Mouse (Mus musculus): ENCODE data around the gene Slc5a12.

DNA sequence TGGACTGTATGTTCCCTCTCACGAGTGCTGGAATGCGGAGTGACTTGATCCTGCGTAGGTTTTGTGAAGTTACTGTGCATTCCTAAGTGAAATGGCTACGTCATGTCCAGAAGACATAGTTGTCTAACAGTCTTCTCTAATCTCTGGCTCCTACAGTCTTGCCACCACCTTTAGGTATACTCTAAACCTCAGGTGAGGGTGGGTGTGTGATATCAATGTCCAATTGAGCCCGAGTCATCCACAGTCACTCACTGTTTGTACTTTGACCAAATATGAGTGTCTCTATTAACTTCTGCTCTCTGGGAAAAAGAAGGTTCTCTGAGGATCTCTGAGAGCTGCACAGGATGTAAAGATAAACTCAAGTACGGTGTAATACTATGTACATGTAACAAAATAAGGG lies 10.4 kb upstream of the Slc5a12 start:
- TF ChIP-seq CTCF (IDR thresholded peaks at IDR 0.05; ENCODE audit: insufficient read depth, low read depth, low read length) (no peak), POLR2A (IDR thresholded peaks at IDR 0.05; ENCODE audit: insufficient read depth, low read depth, low read length) (no peak)
